Mouse (Mus musculus): ENCODE measurements around the gene Garnl3.
A peak's percentile ranks its signal among the peaks of the same experiment; 100 is the strongest.
"Not testable (repeated sequence)": the region's sequence is repeated elsewhere in the genome, so short reads cannot be mapped to it uniquely, and the experiment has no call there.

DNA sequence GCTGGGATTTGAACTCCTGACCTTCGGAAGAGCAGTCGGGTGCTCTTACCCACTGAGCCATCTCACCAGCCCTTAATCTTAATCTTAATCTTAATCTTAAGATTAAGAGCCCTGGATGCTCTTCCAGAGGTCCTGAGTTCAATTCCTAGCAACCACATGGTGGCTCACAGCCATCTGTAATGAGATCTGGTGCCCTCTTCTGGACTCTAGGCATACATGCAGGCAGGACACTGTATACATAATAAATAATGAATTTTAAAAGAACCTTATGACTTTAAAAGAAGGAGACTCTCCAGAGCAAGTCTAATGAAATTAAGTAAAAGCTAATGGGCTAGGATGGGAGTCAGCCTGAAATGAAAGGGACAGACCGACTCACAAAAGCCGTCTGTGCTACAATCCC is 122.4 kb downstream of the Garnl3 start:
- TF ChIP-seq CTCF (IDR thresholded peaks at IDR 0.05; ENCODE audit: low read depth), result peak; percentile 7; the same call in 1 of the 2 replicates
- not testable (repeated sequence) for TF ChIP-seq EP300 (IDR thresholded peaks at IDR 0.05; ENCODE audit: low read depth)
